Mouse (Mus musculus) layer of hippocampus, adult 2 months (tissue): Measurements from ENCODE around the gene Camta1. TPM values are rescaled to one million over a fixed set of nuclear protein-coding genes. Genes with fewer than 3 reads are reported as not detected.

Experiments used
- DNase-seq, 2 experiments: peaks; one replicate each; pipeline ENCODE4 v3.0.0; 2022; ENCODE audit warnings: low spot score in 2 of 2
- H3K27ac ChIP-seq: fragments of 200-600 bp; 2 replicates; pipeline ENCODE4 v1.8.1; 2022
- H3K4me3 ChIP-seq: fragments of 200-600 bp; 2 replicates; pipeline ENCODE4 v1.8.1; 2022; ENCODE audit warnings: mild to moderate bottlenecking
- CTCF ChIP-seq: fragments of 200-600 bp; conservative IDR thresholded peaks from 2 replicates; pipeline ENCODE4 v1.8.1; 2022; ENCODE audit warnings: antibody characterized with exemption, mild to moderate bottlenecking, moderate library complexity
- total RNA-seq, 2 experiments: library from RNA; stranded (reverse); gene quantifications; 2 replicates each; pipeline ENCODE4 v1.2.3; 2021

Camta1 gene
- total RNA-seq, 2 experiments from 2014 or later: 275 to 294 TPM

DNA sequence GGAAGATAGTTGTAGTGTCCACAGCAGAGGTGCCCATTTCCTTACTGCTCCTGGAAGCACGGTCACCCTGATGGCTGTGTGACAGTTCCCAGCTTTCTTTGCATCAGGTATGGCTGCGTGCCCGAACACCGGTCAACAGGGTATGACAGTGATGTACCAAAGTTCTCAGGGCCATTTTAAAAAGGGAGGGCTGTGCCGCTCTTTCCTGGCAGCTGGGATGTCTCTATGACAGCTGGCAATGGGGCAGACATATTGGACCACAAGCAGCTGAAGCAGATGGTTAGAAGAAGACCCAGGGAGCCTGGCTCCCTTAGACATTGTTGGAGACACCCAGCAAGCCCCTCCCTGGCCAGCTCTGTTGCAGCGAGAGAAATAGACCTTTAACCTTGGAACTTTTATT is 649.7 kb downstream of the Camta1 start:
- no peak for TF ChIP-seq CTCF
- no peak overlapping the region for H3K27ac ChIP-seq
- no peak for DNase-seq
- H3K4me3 ChIP-seq: no peak overlapping the region

DNA sequence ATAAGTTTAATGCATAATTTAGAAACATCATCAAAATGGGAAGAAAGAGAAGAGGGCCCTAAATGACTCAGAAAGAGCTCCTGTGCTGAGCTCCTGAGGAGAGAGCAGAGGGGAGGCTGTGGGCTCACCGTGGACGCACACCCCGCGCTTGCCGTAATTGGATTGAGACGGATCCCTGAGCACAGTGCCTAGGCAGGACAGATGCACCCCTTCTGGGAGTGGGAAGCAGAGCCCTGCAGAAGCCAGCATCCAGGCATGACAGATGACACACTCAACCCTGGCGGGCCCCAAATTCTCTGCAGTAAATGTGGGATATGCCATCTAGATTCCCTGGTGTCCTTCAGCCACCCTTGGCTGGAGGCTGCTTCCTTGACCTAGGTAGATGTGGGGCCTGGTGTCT is 654.1 kb downstream of the Camta1 start:
- peak in 1 of 2 experiments; percentile 57 for DNase-seq
- TF ChIP-seq CTCF: no peak
- H3K4me3 ChIP-seq: no peak overlapping the region
- peak overlapping the region; percentile 19; the same call in 1 of the 2 replicates for H3K27ac ChIP-seq

DNA sequence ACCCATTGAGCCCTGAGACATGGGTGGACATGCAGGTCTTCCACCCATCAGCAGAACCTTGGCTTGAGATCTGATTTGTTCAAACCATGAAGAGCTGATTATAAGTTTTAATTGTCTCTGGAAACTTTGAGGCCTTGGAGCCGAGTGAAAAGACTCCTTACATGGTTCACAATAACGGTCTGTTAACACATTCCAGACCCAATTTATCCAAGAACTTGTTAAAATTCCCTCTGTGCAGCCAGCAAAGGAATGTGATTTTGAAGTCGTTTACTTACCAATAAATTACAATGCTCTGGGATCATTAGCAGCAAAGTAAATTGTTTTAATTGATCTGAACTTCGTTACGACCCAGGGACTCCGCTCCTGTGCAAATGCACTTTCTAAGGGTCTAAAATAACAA is 658.8 kb downstream of the Camta1 start:
- DNase-seq: no peak
- no peak overlapping the region for H3K4me3 ChIP-seq
- TF ChIP-seq CTCF: no peak
- H3K27ac ChIP-seq: no peak overlapping the region

DNA sequence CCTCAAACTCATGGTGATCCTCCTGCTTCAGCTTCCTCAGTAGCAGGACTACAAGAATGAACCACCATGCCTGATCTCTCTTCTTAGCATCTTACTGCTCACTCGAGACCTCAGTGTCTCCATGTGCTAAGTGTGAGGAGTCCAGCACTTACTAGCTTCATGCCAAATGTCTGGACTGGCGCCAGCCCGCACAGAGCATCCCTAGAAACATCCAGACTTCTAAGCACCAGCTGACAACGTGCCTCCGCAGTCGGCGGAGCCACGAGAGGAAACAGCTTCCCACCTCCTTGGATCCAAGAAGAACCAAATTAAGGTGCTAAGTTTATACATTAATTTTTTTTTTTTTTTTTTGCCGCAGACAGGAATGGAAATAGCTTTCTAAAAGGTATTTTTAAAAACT is 661.4 kb downstream of the Camta1 start:
- DNase-seq: peak; percentile 32 to 46
- no peak overlapping the region for H3K4me3 ChIP-seq
- no peak for TF ChIP-seq CTCF
- H3K27ac ChIP-seq: no peak overlapping the region

DNA sequence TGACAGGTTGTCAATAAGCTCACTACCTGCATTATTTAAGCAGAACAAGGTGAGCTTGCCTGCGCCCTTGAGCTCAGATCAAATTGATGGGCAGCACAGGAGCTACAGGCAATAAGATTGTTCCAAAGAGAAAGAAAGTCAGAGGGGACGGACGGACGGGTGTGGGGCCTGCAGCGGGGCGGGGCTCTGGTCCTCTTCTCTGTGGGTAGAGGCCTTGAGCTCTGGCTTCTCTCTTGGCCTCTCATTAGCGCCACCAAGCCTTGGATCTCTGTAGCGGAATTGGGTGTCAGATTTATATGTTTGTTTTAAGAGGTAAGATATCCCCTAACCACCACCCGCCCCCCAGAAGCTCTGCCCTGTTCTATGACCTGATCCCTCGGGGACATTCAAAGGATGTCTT is 666.5 kb downstream of the Camta1 start:
- TF ChIP-seq CTCF: no peak
- Histone ChIP-seq H3K4me3 (no peak overlapping the region), H3K27ac (no peak overlapping the region)
- no peak for DNase-seq

DNA sequence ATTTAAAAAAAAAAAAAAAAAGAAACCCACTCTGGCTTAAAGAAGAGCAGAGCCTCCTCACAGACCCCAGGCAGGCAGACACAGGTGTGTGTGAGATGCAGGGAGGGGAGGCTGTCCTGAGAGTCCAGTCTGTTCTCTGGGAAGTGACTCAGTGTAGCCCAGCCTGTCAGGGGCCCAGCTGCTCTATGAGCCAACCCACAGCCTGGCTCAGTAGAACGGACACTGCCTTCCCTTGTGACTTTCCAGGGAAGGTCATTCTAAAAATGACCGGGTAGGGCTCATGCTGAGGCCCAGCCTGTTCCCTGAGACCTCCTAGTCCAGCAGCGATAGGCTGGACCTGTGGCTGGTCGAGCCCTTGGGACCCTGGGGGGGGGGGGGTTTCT is 667.0 kb downstream of the Camta1 start:
- no peak for TF ChIP-seq CTCF

DNA sequence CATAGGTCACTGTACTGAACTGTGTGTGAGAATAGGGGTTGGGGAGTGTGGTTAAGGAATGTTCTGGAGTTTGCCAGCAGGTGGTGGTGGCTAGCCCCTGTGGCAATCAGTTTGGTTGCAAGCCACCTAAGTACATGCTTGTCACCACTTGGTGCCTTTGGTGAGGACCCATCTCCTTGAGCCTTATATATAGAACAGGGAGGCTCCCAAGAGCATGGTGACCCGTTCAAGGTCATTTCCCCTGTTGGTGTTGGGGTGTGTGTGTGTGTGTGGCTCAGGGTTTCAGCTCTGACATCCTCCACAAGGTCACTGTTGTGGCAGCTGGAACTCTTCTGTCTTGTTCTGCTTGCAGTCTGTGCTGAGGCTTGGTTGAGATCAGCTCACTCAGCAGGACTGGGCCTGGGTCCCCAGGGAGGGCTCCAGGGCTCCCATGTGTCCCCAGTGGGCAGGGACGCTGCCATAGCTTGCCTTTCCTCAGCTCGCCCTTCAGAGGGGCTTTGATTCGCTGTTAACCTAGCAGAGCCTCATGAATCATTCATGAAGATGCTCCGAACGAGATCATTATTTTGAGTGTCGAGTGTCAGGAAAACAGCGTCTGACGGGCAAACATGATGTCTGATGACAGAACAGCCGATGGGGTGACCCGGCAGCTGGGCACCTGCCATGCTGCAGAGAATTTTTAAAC is 667.5 kb downstream of the Camta1 start:
- 0 out of 2 replicates have a peak, but pooled peaks have one; percentile 3 for TF ChIP-seq CTCF
- Histone ChIP-seq H3K27ac (no peak overlapping the region), H3K4me3 (no peak overlapping the region)
- no peak for DNase-seq

More for the DNA sequence above, 667.0 kb downstream of the Camta1 start:
- no peak for DNase-seq
- no peak overlapping the region for H3K4me3 ChIP-seq
- no peak overlapping the region for H3K27ac ChIP-seq

DNA sequence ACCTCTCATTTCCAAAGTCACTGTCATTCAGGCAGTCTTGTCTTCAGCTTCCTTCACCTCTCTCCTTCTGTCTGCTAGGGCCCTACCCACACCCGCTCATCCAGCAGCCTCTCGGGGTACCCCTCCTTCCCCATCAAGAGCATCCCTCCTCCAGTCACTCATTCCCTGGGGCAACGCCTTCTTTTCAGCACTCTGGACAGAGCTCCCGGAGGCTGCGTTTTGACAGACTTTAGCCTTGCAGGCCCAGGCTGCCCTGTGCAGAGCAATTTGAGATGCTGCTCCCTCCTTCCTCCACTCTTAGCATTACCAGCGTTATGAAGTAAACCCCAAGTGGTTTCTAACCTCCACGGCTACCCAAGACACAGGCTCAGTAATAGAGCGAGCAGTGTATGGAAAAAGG is 675.2 kb downstream of the Camta1 start:
- Histone ChIP-seq H3K27ac (no peak overlapping the region), H3K4me3 (no peak overlapping the region)
- no peak for DNase-seq
- TF ChIP-seq CTCF: no peak

DNA sequence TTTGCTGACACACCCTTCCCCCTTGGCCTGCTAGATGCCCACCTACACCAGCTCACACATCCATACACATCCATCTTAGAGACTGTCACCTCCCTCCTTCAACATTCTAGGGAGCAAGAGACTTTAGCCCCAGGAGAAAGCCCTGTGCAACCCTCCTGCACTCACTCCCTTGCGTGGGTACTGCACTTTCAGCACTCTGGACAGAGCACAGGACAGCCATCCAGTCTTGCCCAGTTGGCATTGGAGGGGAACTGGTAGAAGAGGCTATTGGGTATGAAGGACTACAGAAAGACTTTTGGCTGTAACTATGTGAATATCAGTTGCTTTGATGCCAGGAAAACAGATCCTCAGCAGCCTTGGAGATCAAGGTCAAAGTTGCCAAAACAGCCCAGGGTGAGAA is 675.9 kb downstream of the Camta1 start:
- DNase-seq: no peak
- no peak for TF ChIP-seq CTCF
- Histone ChIP-seq H3K27ac (no peak overlapping the region), H3K4me3 (no peak overlapping the region)

DNA sequence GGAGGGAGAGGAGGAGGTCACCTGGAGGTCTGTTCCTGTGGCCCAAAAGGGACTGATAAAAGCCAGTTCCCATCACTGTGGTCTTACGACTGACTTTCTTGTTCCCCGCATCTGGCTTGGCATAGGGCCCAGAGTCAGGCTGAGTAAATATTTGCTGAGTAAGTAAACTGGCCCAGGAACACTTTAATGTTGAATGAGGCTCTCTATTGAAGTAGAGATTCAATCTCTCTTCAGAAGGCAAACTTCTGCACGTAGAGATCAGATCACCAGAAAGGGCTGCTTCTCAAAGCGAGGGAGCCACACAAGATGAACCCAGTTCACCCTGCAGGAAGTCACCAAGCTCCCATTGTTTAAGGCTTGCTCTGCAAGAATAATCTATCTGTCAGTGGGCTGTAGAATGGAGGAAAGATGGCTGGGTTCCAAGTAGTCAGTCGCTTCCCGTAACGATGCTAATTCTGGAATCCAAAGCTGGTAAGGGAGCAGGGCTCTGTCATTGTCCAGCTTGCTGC is 681.2 kb downstream of the Camta1 start:
- no peak for DNase-seq
- Histone ChIP-seq H3K27ac (no peak overlapping the region), H3K4me3 (no peak overlapping the region)
- TF ChIP-seq CTCF: no peak

DNA sequence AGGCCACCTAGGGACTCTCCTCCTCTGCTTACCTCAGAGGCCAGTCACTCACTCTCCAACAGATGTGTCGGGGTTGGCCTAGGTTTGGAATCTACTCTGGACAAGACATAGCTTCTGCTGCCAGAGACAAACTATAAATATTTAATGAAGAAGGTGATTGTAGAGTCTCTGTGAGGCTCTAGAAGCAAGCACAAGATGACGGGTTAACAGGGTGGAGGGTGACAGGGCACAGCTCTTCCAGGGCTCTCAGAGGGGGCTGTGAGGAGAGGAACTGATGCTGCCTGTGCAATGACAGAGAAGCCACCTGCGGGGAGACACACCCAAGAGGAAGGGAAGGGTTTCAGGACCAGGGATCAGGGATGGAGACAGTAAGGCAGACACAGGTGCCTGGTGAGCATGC is 682.0 kb downstream of the Camta1 start:
- H3K27ac ChIP-seq: peak overlapping the region; percentile 9; the same call in 1 of the 2 replicates
- no peak for TF ChIP-seq CTCF
- DNase-seq: no peak
- H3K4me3 ChIP-seq: no peak overlapping the region

DNA sequence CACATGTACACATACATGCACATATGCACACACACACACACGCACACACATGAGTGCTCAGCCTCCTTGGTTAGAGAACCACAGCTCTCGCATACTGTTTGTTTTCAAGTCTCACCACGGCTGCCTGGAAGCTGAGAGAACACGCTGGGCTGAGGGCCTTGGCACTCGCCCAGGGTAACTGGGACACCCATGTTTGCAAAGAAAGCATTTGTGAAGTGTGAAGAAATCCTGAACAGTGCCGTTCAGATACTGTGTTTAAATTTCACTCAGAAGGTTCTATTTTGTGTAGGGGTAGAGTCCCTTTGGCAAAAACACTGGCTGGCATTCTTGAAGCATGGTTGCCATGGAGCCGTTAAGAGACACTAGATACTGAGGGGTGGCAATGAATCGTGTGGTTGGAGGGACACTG is 682.7 kb downstream of the Camta1 start:
- no peak for TF ChIP-seq CTCF
- peak; percentile 73 to 79 for DNase-seq
- H3K4me3 ChIP-seq: no peak overlapping the region
- H3K27ac ChIP-seq: peak overlapping the region; percentile 9; the same call in 1 of the 2 replicates

DNA sequence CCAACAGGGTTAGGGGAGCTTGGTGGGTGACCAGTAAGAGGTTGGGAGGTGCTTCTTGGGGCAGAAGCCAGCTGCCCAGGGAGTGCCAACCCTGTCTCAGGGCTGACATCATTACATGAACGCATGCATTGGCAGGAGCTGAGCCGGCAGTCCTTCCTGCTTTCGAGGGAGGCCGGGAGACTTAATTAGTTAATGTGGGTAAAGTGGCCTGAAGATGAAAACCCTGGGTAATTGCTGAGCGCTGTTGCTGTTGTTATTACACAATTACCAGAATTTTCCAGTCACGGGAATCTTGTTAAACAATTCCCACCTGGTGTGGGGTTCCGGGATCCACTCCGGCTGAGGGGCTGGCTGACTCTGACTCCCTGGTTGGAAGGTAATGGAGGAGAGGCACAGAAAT is 689.1 kb downstream of the Camta1 start:
- Histone ChIP-seq H3K27ac (no peak overlapping the region), H3K4me3 (no peak overlapping the region)
- TF ChIP-seq CTCF: no peak
- DNase-seq: no peak

DNA sequence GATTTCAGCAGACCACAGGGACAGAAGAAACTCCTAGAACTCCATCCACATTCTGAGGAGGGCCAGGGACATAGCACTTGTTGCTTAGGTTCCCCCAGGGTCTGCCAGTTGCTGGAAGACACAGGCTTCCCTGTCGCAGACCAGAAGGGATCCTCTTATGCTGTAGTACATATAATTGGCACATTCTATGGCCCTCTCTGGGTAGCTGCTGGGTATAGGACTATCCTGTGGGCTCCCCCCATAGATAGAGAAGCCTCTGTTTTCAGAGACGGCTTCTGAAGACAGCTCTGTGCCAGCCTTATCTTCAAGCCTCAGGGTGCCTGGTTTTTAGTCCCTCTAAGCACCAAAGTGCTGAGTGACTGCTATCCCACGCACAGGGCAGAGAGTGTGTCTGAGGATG is 690.6 kb downstream of the Camta1 start:
- Histone ChIP-seq H3K4me3 (no peak overlapping the region), H3K27ac (no peak overlapping the region)
- no peak for DNase-seq
- TF ChIP-seq CTCF: no peak
